Mouse (Mus musculus) liver, adult 2 months (tissue): ENCODE data around the gene Dip2c.

Experiments used
- CTCF ChIP-seq: fragments of 200-500 bp; IDR thresholded peaks from 2 replicates; pipeline ENCODE4 v1.5.1; 2011; ENCODE audit warnings: low read depth, low read length, control low read depth
- POLR2A ChIP-seq: fragments of 200-500 bp; IDR thresholded peaks from 2 replicates; pipeline ENCODE4 v1.6.1; 2011; ENCODE audit warnings: low read length, control low read depth; ENCODE audit not compliant: insufficient read depth; ENCODE audit errors: extremely low read depth

- TF ChIP-seq POLR2A (no peak), CTCF (no peak)
Measured at GRCm38 (mm10) chr13:9489696-9490095, 213.4 kb downstream of the Dip2c start.
